Mouse (Mus musculus) limb, embryonic 15.5 days (tissue): ENCODE data around the gene Fam25c. TPM values are rescaled to one million over a fixed set of nuclear protein-coding genes. Genes with fewer than 3 reads are reported as not detected.

Source experiments
- ATAC-seq: fragments of 200-750 bp; cut with Nextera tagmentation; 2 replicates; pipeline ENCODE4 v1.8.0; 2017; ENCODE audit warnings: low read depth, moderate TSS enrichment; ENCODE audit not compliant: insufficient number of reproducible peaks, low FRiP score, low TSS enrichment
- H3K27ac ChIP-seq: fragments of 300-500 bp; sonication (generic); 2 replicates; pipeline ENCODE4 v1.5.1; 2015; ENCODE audit warnings: moderate library complexity, mild to moderate bottlenecking, inconsistent platforms
- H3K27me3 ChIP-seq: fragments of 300-500 bp; sonication (generic); 2 replicates; pipeline ENCODE4 v1.6.1; 2015; ENCODE audit warnings: inconsistent platforms
- H3K36me3 ChIP-seq: fragments of 300-500 bp; sonication (generic); 2 replicates; pipeline ENCODE4 v1.6.1; 2015; ENCODE audit warnings: inconsistent platforms
- H3K4me1 ChIP-seq: fragments of 300-500 bp; sonication (generic); 2 replicates; pipeline ENCODE4 v1.6.1; 2015; ENCODE audit warnings: inconsistent platforms
- H3K4me2 ChIP-seq: fragments of 300-500 bp; sonication (generic); 2 replicates; pipeline ENCODE4 v1.6.1; 2015; ENCODE audit warnings: mild to moderate bottlenecking, inconsistent platforms
- H3K4me3 ChIP-seq: fragments of 300-500 bp; sonication (generic); 2 replicates; pipeline ENCODE4 v1.5.1; 2015; ENCODE audit warnings: mild to moderate bottlenecking, inconsistent platforms
- H3K9ac ChIP-seq: fragments of 300-500 bp; sonication (generic); 2 replicates; pipeline ENCODE4 v1.6.1; 2015; ENCODE audit warnings: inconsistent platforms
- H3K9me3 ChIP-seq: fragments of 300-500 bp; sonication (generic); 2 replicates; pipeline ENCODE4 v1.6.1; 2016; ENCODE audit warnings: inconsistent platforms
- WGBS: fragments of 180-500 bp; shearing (Covaris S2); methylation state at CpG from one replicate; pipeline ENCODE4 v1.1.7; 2015; 5-methylcytosine and 5-hydroxymethylcytosine counted together
- polyA plus RNA-seq: library from polyadenylated mRNA; unstranded; fragments of >200 nt; fragmentation: Nextera tagmentation; extraction: Ambion mirVana; gene quantifications from 2 replicates; pipeline ENCODE4 v1.2.1, GENCODE M21; 2015

The Fam25c gene
- polyA plus RNA-seq, 1 experiment from 2014 or later, result 171 TPM

GRCm38 (mm10) chr14:34362726-34363445, 7.7 kb upstream of the Fam25c start:
- ATAC-seq, result peak; percentile 19; the same call in 1 of the 2 replicates
- no peaks in the 10 kb centered on the region for H3K36me3 ChIP-seq
- no peak overlapping the region for H3K27ac ChIP-seq
- H3K4me3 ChIP-seq, result peak overlapping the region; percentile 43
- H3K4me1 ChIP-seq, result peaks cover 14% of the 10 kb centered on the region
- no peak overlapping the region for H3K9ac ChIP-seq
- H3K27me3 ChIP-seq, result no peaks in the 10 kb centered on the region; the same call in 1 of the 2 replicates
- H3K4me2 ChIP-seq, result peak overlapping the region; percentile 84
- 33% methylated on average over 18 of the region's 18 CpGs for WGBS
- H3K9me3 ChIP-seq, result no peaks in the 10 kb centered on the region

- no peak overlapping the region for H3K4me2 ChIP-seq
- H3K27ac ChIP-seq, result no peak overlapping the region
- no peak overlapping the region for H3K4me3 ChIP-seq
- H3K36me3 ChIP-seq, result no peaks in the 10 kb centered on the region
- H3K9ac ChIP-seq, result no peak overlapping the region
- 70% methylated on average over 4 of the region's 4 CpGs for WGBS
- ATAC-seq, result no peak
- H3K27me3 ChIP-seq, result no peaks in the 10 kb centered on the region; the same call in 1 of the 2 replicates
- peaks cover 14% of the 10 kb centered on the region for H3K4me1 ChIP-seq
- H3K9me3 ChIP-seq, result no peaks in the 10 kb centered on the region
Observed at GRCm38 (mm10) chr14:34362135-34362534, 6.9 kb upstream of the Fam25c start.

GRCm38 (mm10) chr14:34360251-34360650, 5.0 kb upstream of the Fam25c start:
- 50% methylated on average over 6 of the region's 6 CpGs for WGBS
- no peak for ATAC-seq
- Histone ChIP-seq H3K9me3 (no peaks in the 10 kb centered on the region), H3K4me1 (peaks cover 14% of the 10 kb centered on the region), H3K9ac (no peak overlapping the region), H3K36me3 (no peaks in the 10 kb centered on the region), H3K4me2 (no peak overlapping the region), H3K27me3 (no peaks in the 10 kb centered on the region; the same call in 1 of the 2 replicates), H3K4me3 (no peak overlapping the region), H3K27ac (no peak overlapping the region)

GRCm38 (mm10) chr14:34359676-34360244, 4.5 kb upstream of the Fam25c start:
- 56% methylated on average over 5 of the region's 5 CpGs for WGBS
- ATAC-seq, result no peak
- H3K27ac ChIP-seq, result no peak overlapping the region
- no peak overlapping the region for H3K4me3 ChIP-seq
- H3K9me3 ChIP-seq, result no peaks in the 10 kb centered on the region
- H3K4me2 ChIP-seq, result no peak overlapping the region
- no peak overlapping the region for H3K9ac ChIP-seq
- H3K27me3 ChIP-seq, result no peaks in the 10 kb centered on the region; the same call in 1 of the 2 replicates
- H3K36me3 ChIP-seq, result no peaks in the 10 kb centered on the region
- peaks cover 14% of the 10 kb centered on the region for H3K4me1 ChIP-seq

GRCm38 (mm10) chr14:34357671-34358455, 2.6 kb upstream of the Fam25c start:
- Histone ChIP-seq H3K4me1 (0 out of 2 replicates have a peak, but pooled peaks cover 1% of the 10 kb centered on the region), H3K4me3 (no peak overlapping the region), H3K27ac (no peak overlapping the region), H3K36me3 (no peaks in the 10 kb centered on the region), H3K9ac (no peak overlapping the region), H3K4me2 (no peak overlapping the region), H3K9me3 (no peaks in the 10 kb centered on the region), H3K27me3 (no peaks in the 10 kb centered on the region; the same call in 1 of the 2 replicates)
- WGBS, result 77% methylated on average over 7 of the region's 7 CpGs
- ATAC-seq, result no peak

GRCm38 (mm10) chr14:34354456-34354855, 777 bp downstream of the Fam25c start:
- WGBS, result 81% methylated on average over 4 of the region's 4 CpGs
- no peak overlapping the region for H3K9ac ChIP-seq
- no peak for ATAC-seq

GRCm38 (mm10) chr14:34353326-34353725, 1.9 kb downstream of the Fam25c start:
- Histone ChIP-seq H3K4me1 (0 out of 2 replicates have a peak, but pooled peaks cover 4% of the 10 kb centered on the region), H3K9ac (no peak overlapping the region), H3K9me3 (no peaks in the 10 kb centered on the region), H3K4me3 (no peak overlapping the region), H3K36me3 (no peaks in the 10 kb centered on the region), H3K27me3 (no peaks in the 10 kb centered on the region), H3K4me2 (no peak overlapping the region), H3K27ac (no peak overlapping the region)
- ATAC-seq, result no peak
- WGBS, result 93% methylated on average over 3 of the region's 3 CpGs

More at GRCm38 (mm10) chr14:34354456-34354855, 777 bp downstream of the Fam25c start:
- H3K36me3 ChIP-seq, result no peaks in the 10 kb centered on the region
- H3K4me2 ChIP-seq, result no peak overlapping the region
- 0 out of 2 replicates have a peak, but pooled peaks cover 4% of the 10 kb centered on the region for H3K4me1 ChIP-seq
- no peak overlapping the region for H3K27ac ChIP-seq
- no peak overlapping the region for H3K4me3 ChIP-seq
- H3K9me3 ChIP-seq, result no peaks in the 10 kb centered on the region
- H3K27me3 ChIP-seq, result no peaks in the 10 kb centered on the region

GRCm38 (mm10) chr14:34352523-34352922, 2.7 kb downstream of the Fam25c start:
- ATAC-seq, result no peak
- H3K9me3 ChIP-seq, result no peaks in the 10 kb centered on the region
- H3K4me3 ChIP-seq, result no peak overlapping the region
- H3K27me3 ChIP-seq, result no peaks in the 10 kb centered on the region
- WGBS, result 63% methylated on average over 6 of the region's 6 CpGs
- 0 out of 2 replicates have a peak, but pooled peaks cover 4% of the 10 kb centered on the region for H3K4me1 ChIP-seq
- no peak overlapping the region for H3K4me2 ChIP-seq
- H3K27ac ChIP-seq, result no peak overlapping the region
- H3K9ac ChIP-seq, result no peak overlapping the region
- no peaks in the 10 kb centered on the region for H3K36me3 ChIP-seq

GRCm38 (mm10) chr14:34351660-34352059, 3.6 kb downstream of the Fam25c start:
- H3K27me3 ChIP-seq, result no peaks in the 10 kb centered on the region
- WGBS, result 74% methylated on average over 3 of the region's 3 CpGs
- H3K36me3 ChIP-seq, result no peaks in the 10 kb centered on the region
- H3K4me1 ChIP-seq, result 0 out of 2 replicates have a peak, but pooled peaks cover 4% of the 10 kb centered on the region
- H3K9me3 ChIP-seq, result no peaks in the 10 kb centered on the region
- H3K9ac ChIP-seq, result no peak overlapping the region
- no peak overlapping the region for H3K4me2 ChIP-seq
- ATAC-seq, result no peak
- H3K27ac ChIP-seq, result no peak overlapping the region
- H3K4me3 ChIP-seq, result no peak overlapping the region

GRCm38 (mm10) chr14:34349007-34349406, 6.2 kb downstream of the Fam25c start:
- ATAC-seq, result no peak
- WGBS, result 82% methylated on average over 8 of the region's 8 CpGs
- no peak overlapping the region for H3K4me3 ChIP-seq

GRCm38 (mm10) chr14:34348301-34348700, 6.9 kb downstream of the Fam25c start:
- no peak overlapping the region for H3K4me3 ChIP-seq
- H3K27ac ChIP-seq, result no peak overlapping the region
- H3K9me3 ChIP-seq, result no peaks in the 10 kb centered on the region
- peaks cover 11% of the 10 kb centered on the region for H3K36me3 ChIP-seq
- H3K4me2 ChIP-seq, result no peak overlapping the region
- no peak for ATAC-seq
- H3K9ac ChIP-seq, result no peak overlapping the region
- 70% methylated on average over 7 of the region's 7 CpGs for WGBS
- H3K4me1 ChIP-seq, result 0 out of 2 replicates have a peak, but pooled peaks cover 4% of the 10 kb centered on the region
- H3K27me3 ChIP-seq, result no peaks in the 10 kb centered on the region

More at GRCm38 (mm10) chr14:34349007-34349406, 6.2 kb downstream of the Fam25c start:
- H3K9me3 ChIP-seq, result no peaks in the 10 kb centered on the region
- no peak overlapping the region for H3K4me2 ChIP-seq
- no peaks in the 10 kb centered on the region for H3K27me3 ChIP-seq
- H3K4me1 ChIP-seq, result 0 out of 2 replicates have a peak, but pooled peaks cover 4% of the 10 kb centered on the region
- peaks cover 8% of the 10 kb centered on the region; the same call in 1 of the 2 replicates for H3K36me3 ChIP-seq
- no peak overlapping the region for H3K9ac ChIP-seq
- H3K27ac ChIP-seq, result no peak overlapping the region
